Mouse (Mus musculus) forebrain, embryonic 15.5 days (tissue): ENCODE data around the gene Tnrc6b. TPM values are rescaled to one million over a fixed set of nuclear protein-coding genes. Genes with fewer than 3 reads are reported as not detected.
"Not testable (repeated sequence)": the region's sequence is repeated elsewhere in the genome, so short reads cannot be mapped to it uniquely, and the experiment has no call there.

Experiments used
- ATAC-seq: fragments of 200-750 bp; cut with Nextera tagmentation; replicated peaks from 2 replicates; pipeline ENCODE4 v1.8.0; 2017; ENCODE audit warnings: mild to moderate bottlenecking, moderate TSS enrichment, moderate library complexity
- H3K27ac ChIP-seq: fragments of 300-500 bp; sonication (generic); replicated peaks from 2 replicates; pipeline ENCODE4 v1.5.1; 2015; ENCODE audit warnings: mild to moderate bottlenecking, inconsistent platforms
- H3K27me3 ChIP-seq: fragments of 300-500 bp; sonication (generic); 2 replicates; pipeline ENCODE4 v1.6.1; 2015; ENCODE audit warnings: inconsistent platforms
- H3K36me3 ChIP-seq: fragments of 300-500 bp; sonication (generic); 2 replicates; pipeline ENCODE4 v1.6.1; 2015; ENCODE audit warnings: mild to moderate bottlenecking, inconsistent platforms
- H3K4me1 ChIP-seq: fragments of 300-500 bp; sonication (generic); 2 replicates; pipeline ENCODE4 v1.6.1; 2015; ENCODE audit warnings: inconsistent platforms
- H3K4me2 ChIP-seq: fragments of 300-500 bp; sonication (generic); replicated peaks from 2 replicates; pipeline ENCODE4 v1.6.1; 2015; ENCODE audit warnings: mild to moderate bottlenecking, inconsistent platforms
- H3K4me3 ChIP-seq: fragments of 300-500 bp; sonication (generic); 2 replicates; pipeline ENCODE4 v1.5.1; 2015; ENCODE audit warnings: mild to moderate bottlenecking, inconsistent platforms
- H3K9ac ChIP-seq: fragments of 300-500 bp; sonication (generic); replicated peaks from 2 replicates; pipeline ENCODE4 v1.6.1; 2015; ENCODE audit warnings: mild to moderate bottlenecking, inconsistent platforms
- H3K9me3 ChIP-seq: fragments of 300-500 bp; sonication (generic); 2 replicates; pipeline ENCODE4 v1.6.1; 2016; ENCODE audit warnings: inconsistent platforms
- WGBS: fragments of 180-500 bp; shearing (Covaris S2); methylation state at CpG from one replicate; pipeline ENCODE4 v1.1.7; 2015; ENCODE audit warnings: mixed read lengths; 5-methylcytosine and 5-hydroxymethylcytosine counted together
- polyA plus RNA-seq: library from polyadenylated mRNA; unstranded; fragments of >200 nt; fragmentation: Nextera tagmentation; extraction: Ambion mirVana; gene quantifications from 2 replicates; pipeline ENCODE4 v1.2.1, GENCODE M21; 2015

The Tnrc6b gene
- polyA plus RNA-seq, 1 experiment from 2014 or later, result 34.2 TPM

DNA sequence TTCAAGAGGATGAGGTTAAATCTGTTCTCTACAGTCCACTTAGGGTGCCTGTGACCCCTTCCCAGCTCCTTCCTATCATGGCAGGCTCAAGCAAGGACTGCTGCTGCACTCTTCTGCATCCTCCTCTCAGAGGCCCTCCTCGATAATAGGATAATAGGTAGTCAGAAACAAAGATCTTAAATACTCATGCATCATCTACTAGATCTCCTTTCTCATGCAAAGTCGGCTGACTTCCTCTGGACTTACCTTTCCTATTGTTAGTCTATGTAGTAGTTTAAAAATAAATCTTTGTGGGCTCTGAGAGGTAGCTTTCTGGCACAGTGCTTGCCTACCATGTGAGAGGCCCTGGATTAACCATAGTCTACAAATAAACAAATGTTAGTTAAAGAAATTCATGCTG, 18.4 kb downstream of the Tnrc6b start:
- Histone ChIP-seq H3K4me2 (no peak overlapping the region), H3K9me3 (no peaks in the 10 kb centered on the region), H3K4me1 (no peaks in the 10 kb centered on the region; the same call in 1 of the 2 replicates), H3K9ac (no peak overlapping the region), H3K27me3 (no peaks in the 10 kb centered on the region), H3K27ac (no peak overlapping the region), H3K36me3 (no peaks in the 10 kb centered on the region), H3K4me3 (no peak overlapping the region)
- 68% methylated on average over 2 of the region's 2 CpGs for WGBS
- no peak for ATAC-seq

GRCm38 (mm10) chr15:80731043-80731442, 19.9 kb downstream of the Tnrc6b start:
- H3K4me1 ChIP-seq, result no peaks in the 10 kb centered on the region; the same call in 1 of the 2 replicates
- ATAC-seq, result no peak
- no peak overlapping the region for H3K4me2 ChIP-seq
- no peak overlapping the region for H3K9ac ChIP-seq
- no peaks in the 10 kb centered on the region for H3K36me3 ChIP-seq
- 84% methylated on average over 1 of the region's 1 CpGs for WGBS
- H3K27ac ChIP-seq, result no peak overlapping the region
- H3K27me3 ChIP-seq, result no peaks in the 10 kb centered on the region
- H3K9me3 ChIP-seq, result no peaks in the 10 kb centered on the region
- H3K4me3 ChIP-seq, result no peak overlapping the region

DNA sequence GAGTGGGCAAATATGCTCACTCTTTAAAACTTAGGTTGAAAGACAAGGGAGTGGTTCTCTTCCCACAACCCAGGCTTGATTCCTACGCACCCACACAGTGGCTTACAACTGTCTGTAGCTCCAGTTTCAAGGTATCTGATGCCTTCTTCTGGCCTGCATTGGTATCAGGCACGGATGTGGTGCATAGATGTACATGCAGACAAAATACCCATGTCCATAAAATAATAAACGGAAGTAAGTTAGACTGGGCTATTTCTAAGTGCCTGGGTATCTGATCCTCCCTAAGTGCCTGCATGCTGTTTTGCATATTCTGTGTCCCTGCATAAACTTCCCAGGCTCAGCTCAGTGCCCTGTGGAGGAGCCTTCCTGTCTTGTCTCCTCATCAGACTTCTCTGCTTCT, 20.4 kb downstream of the Tnrc6b start:
- Histone ChIP-seq H3K27me3 (no peaks in the 10 kb centered on the region), H3K4me2 (no peak overlapping the region), H3K9me3 (no peaks in the 10 kb centered on the region), H3K36me3 (no peaks in the 10 kb centered on the region), H3K9ac (no peak overlapping the region), H3K4me3 (no peak overlapping the region), H3K27ac (no peak overlapping the region), H3K4me1 (no peaks in the 10 kb centered on the region; the same call in 1 of the 2 replicates)
- WGBS, result 75% methylated on average over 3 of the region's 3 CpGs
- ATAC-seq, result no peak

DNA sequence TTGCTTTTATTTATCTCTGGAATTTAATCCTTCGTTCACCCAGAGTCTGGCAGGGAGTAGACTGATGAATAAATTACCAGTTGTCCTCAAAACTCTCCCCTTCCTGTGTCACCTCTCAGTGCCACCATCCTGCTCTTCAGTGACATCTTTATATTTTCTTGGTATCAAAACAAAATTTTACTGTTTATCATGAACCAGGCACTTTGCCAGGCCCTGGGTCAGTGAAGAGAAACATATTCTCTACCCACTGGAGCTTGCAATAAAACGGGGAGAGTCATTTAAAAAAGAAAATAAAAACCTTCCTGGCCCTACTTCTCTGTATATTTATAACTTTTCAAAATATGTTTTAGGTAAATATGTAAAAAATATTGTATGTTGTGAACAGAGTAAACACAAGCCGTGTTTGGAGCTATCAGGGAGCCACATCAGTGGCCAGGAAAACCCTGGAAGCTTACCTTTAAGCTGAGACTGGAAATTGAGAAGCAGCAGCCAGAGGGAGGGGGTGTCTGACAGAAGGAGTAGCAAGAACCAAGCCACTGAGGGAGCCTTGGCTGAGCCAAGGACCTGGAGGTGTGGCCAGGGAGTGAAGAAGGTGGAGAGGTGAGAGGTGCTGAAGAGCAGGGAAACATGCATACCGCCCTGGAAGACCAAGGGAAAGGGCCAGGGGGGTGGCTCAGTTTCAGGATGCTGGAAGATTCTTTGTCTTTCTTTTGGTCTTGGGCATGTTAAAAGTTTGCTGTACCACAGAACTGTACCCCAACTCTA, 21.3 kb downstream of the Tnrc6b start:
- Histone ChIP-seq H3K27ac (no peak overlapping the region), H3K36me3 (no peaks in the 10 kb centered on the region), H3K9me3 (no peaks in the 10 kb centered on the region), H3K4me1 (no peaks in the 10 kb centered on the region; the same call in 1 of the 2 replicates), H3K4me2 (no peak overlapping the region), H3K9ac (no peak overlapping the region), H3K27me3 (no peaks in the 10 kb centered on the region), H3K4me3 (no peak overlapping the region)
- WGBS, result 49% methylated on average over 4 of the region's 4 CpGs
- no peak for ATAC-seq

- ATAC-seq, result no peak
- 87% methylated on average over 3 of the region's 3 CpGs for WGBS
- Histone ChIP-seq H3K9me3 (no peaks in the 10 kb centered on the region), H3K27me3 (no peaks in the 10 kb centered on the region), H3K9ac (no peak overlapping the region), H3K36me3 (no peaks in the 10 kb centered on the region), H3K27ac (no peak overlapping the region), H3K4me1 (no peaks in the 10 kb centered on the region; the same call in 1 of the 2 replicates), H3K4me3 (no peak overlapping the region), H3K4me2 (no peak overlapping the region)
Measured at GRCm38 (mm10) chr15:80735300-80735699, 24.2 kb downstream of the Tnrc6b start.

DNA sequence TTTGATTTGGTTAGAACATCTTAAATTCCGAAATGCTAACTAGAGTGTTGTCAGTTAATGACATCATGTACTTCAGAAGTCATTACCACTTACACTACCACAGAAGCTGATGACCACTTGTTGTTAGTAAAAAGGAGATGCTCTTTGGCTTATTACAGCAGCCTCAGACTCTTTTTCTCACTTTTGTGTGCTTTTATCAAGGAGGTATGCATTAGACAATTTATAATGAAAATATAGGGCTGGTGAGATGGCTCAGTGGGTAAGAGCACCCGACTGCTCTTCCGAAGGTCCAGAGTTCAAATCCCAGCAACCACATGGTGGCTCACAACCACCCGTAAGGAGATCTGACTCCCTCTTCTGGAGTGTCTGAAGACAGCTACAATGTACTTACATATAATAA, 24.6 kb downstream of the Tnrc6b start:
- not testable (repeated sequence) for ATAC-seq, H3K4me3 ChIP-seq, H3K4me1 ChIP-seq, H3K9ac ChIP-seq, H3K36me3 ChIP-seq, H3K4me2 ChIP-seq, H3K27me3 ChIP-seq, H3K27ac ChIP-seq, H3K9me3 ChIP-seq
- WGBS, result 96% methylated on average over 4 of the region's 4 CpGs

DNA sequence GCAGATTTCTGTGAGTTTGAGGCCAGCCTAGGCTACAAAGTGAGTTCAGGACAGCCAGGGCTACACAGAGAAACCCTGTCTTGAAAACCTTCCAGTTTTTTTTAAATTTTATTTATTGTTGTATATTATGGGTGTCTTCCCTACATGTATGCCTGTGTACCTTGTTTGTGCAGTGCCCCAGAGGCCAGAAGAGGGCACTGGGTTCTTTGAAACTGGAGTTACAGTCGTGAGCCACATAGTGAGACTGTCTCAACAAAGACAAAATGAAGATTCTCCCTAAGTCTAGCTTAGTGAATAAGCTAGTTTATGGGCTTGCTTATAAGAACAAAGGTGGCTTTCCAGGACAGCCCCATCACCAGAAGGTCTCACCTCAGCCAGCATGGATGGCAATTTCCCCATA, 25.4 kb downstream of the Tnrc6b start:
- no peaks in the 10 kb centered on the region for H3K36me3 ChIP-seq
- no peak overlapping the region for H3K27ac ChIP-seq
- no peak for ATAC-seq
- no peaks in the 10 kb centered on the region for H3K27me3 ChIP-seq
- H3K4me2 ChIP-seq, result no peak overlapping the region
- WGBS, result 29% methylated on average over 1 of the region's 1 CpGs
- H3K4me1 ChIP-seq, result no peaks in the 10 kb centered on the region; the same call in 1 of the 2 replicates
- no peak overlapping the region for H3K9ac ChIP-seq
- H3K4me3 ChIP-seq, result no peak overlapping the region
- H3K9me3 ChIP-seq, result no peaks in the 10 kb centered on the region

DNA sequence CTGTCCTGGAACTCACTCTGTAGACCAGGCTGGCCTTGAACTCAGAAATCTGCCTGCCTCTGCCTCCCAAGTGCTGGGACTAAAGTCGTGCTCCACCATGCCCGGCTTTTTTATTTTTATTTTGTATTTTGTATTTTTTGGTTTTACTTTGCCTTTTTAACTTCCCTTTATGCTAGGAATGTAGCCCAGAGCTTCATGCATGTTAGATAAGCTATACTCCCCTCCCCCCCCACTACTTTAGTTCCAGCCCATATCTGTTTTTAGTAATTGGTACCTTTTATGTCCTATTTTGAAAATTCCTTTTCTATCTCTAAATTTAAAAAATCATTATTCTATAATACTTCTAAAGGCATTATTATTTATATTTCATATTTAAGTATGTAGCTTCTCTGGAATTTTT, 27.1 kb downstream of the Tnrc6b start:
- H3K4me1 ChIP-seq, result no peaks in the 10 kb centered on the region
- no peak for ATAC-seq
- H3K4me3 ChIP-seq, result no peak overlapping the region
- no peaks in the 10 kb centered on the region for H3K36me3 ChIP-seq
- no peak overlapping the region for H3K9ac ChIP-seq
- 95% methylated on average over 2 of the region's 2 CpGs for WGBS
- no peaks in the 10 kb centered on the region for H3K9me3 ChIP-seq
- no peak overlapping the region for H3K4me2 ChIP-seq
- H3K27me3 ChIP-seq, result no peaks in the 10 kb centered on the region
- no peak overlapping the region for H3K27ac ChIP-seq

DNA sequence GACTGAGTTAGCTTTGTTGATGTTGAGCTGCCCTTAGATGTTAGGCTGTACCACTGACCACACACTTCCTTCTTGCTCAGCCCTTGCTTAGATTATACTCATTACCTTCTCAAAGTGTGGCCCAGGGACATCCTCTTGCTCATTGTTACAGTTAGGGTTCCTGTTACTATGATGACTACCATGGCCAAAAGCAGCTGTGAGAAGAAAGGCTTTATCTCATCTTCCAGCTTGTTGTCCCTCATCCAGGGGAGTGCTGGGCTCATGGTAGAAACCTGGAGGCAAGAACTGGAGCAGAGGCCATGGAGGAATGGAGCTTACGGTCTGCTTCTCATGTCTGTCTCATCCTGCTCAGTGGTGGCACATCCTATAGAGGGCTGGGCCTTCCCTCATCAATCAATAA, 28.9 kb downstream of the Tnrc6b start:
- Histone ChIP-seq H3K4me3 (no peak overlapping the region), H3K4me1 (no peaks in the 10 kb centered on the region), H3K36me3 (no peaks in the 10 kb centered on the region), H3K9ac (no peak overlapping the region), H3K27me3 (no peaks in the 10 kb centered on the region), H3K27ac (no peak overlapping the region), H3K4me2 (no peak overlapping the region), H3K9me3 (no peaks in the 10 kb centered on the region)
- 79% methylated on average over 1 of the region's 1 CpGs for WGBS
- no peak for ATAC-seq

- no peak overlapping the region for H3K4me3 ChIP-seq
- H3K36me3 ChIP-seq, result no peaks in the 10 kb centered on the region
- no peaks in the 10 kb centered on the region for H3K9me3 ChIP-seq
- H3K27me3 ChIP-seq, result no peaks in the 10 kb centered on the region
- H3K9ac ChIP-seq, result no peak overlapping the region
- 69% methylated on average over 1 of the region's 1 CpGs for WGBS
- ATAC-seq, result no peak
- H3K4me1 ChIP-seq, result no peaks in the 10 kb centered on the region
- no peak overlapping the region for H3K4me2 ChIP-seq
- no peak overlapping the region for H3K27ac ChIP-seq
Measured at GRCm38 (mm10) chr15:80741836-80742235, 30.7 kb downstream of the Tnrc6b start.

DNA sequence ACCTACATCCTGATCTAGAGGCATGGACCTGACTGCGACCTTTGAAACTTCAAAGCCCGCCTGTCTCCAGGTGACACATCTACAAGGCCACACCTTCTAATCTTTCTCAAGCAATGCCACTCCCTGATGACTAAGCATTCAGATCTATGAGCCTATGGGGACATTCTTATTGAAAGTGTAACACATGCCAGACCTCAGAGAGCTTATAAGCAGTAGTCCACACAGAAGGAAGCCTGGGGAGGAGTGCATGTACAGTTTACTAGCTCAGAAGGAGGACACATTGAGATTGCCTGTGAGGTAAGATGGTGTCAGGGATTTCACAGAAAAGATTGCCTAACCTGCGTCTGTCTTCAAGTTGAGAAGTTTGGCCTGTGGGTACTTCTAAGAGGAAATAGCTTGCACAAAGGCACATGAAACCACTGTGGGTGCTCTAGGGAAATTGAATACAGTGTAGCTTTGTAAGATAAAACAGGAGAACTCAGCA, 31.9 kb downstream of the Tnrc6b start:
- ATAC-seq, result no peak
- H3K4me2 ChIP-seq, result no peak overlapping the region
- no peaks in the 10 kb centered on the region for H3K9me3 ChIP-seq
- no peaks in the 10 kb centered on the region for H3K27me3 ChIP-seq
- H3K4me3 ChIP-seq, result no peak overlapping the region
- no peak overlapping the region for H3K9ac ChIP-seq
- H3K4me1 ChIP-seq, result no peaks in the 10 kb centered on the region
- 93% methylated on average over 3 of the region's 3 CpGs for WGBS
- no peaks in the 10 kb centered on the region for H3K36me3 ChIP-seq
- H3K27ac ChIP-seq, result no peak overlapping the region

GRCm38 (mm10) chr15:80743606-80744005, 32.5 kb downstream of the Tnrc6b start:
- H3K4me2 ChIP-seq, result no peak overlapping the region
- no peaks in the 10 kb centered on the region for H3K27me3 ChIP-seq
- no peak overlapping the region for H3K27ac ChIP-seq
- H3K9me3 ChIP-seq, result no peaks in the 10 kb centered on the region
- no peaks in the 10 kb centered on the region for H3K36me3 ChIP-seq
- no peak for ATAC-seq
- no peaks in the 10 kb centered on the region for H3K4me1 ChIP-seq
- WGBS, result 92% methylated on average over 7 of the region's 7 CpGs
- H3K4me3 ChIP-seq, result no peak overlapping the region
- H3K9ac ChIP-seq, result no peak overlapping the region
